Mouse (Mus musculus) hindbrain, embryonic 15.5 days (tissue): ENCODE results near the gene Gm1043. TPM values are rescaled to one million over a fixed set of nuclear protein-coding genes. Genes with fewer than 3 reads are reported as not detected.

ENCODE experiments used
- ATAC-seq: fragments of 200-750 bp; cut with Nextera tagmentation; 2 replicates; pipeline ENCODE4 v1.8.0; 2017; ENCODE audit warnings: low read depth, moderate number of reproducible peaks, moderate TSS enrichment; ENCODE audit not compliant: low FRiP score
- H3K27ac ChIP-seq: fragments of 300-500 bp; sonication (generic); replicated peaks from 2 replicates; pipeline ENCODE4 v1.5.1; 2015; ENCODE audit warnings: mild to moderate bottlenecking, inconsistent platforms
- H3K27me3 ChIP-seq: fragments of 300-500 bp; sonication (generic); 2 replicates; pipeline ENCODE4 v1.6.1; 2015; ENCODE audit warnings: control low read depth, inconsistent platforms
- H3K36me3 ChIP-seq: fragments of 300-500 bp; sonication (generic); 2 replicates; pipeline ENCODE4 v1.6.1; 2015; ENCODE audit warnings: control low read depth, inconsistent platforms
- H3K4me1 ChIP-seq: fragments of 300-500 bp; sonication (generic); replicated peaks from 2 replicates; pipeline ENCODE4 v1.6.1; 2015; ENCODE audit warnings: control low read depth, inconsistent platforms
- H3K4me2 ChIP-seq: fragments of 300-500 bp; sonication (generic); 2 replicates; pipeline ENCODE4 v1.6.1; 2015; ENCODE audit warnings: moderate library complexity, mild to moderate bottlenecking, inconsistent platforms
- H3K4me3 ChIP-seq: fragments of 300-500 bp; sonication (generic); 2 replicates; pipeline ENCODE4 v1.5.1; 2015; ENCODE audit warnings: mild to moderate bottlenecking, inconsistent platforms
- H3K9ac ChIP-seq: fragments of 300-500 bp; sonication (generic); 2 replicates; pipeline ENCODE4 v1.6.1; 2015; ENCODE audit warnings: inconsistent platforms
- H3K9me3 ChIP-seq: fragments of 300-500 bp; sonication (generic); 2 replicates; pipeline ENCODE4 v1.6.1; 2016; ENCODE audit warnings: control low read depth, inconsistent platforms
- WGBS: fragments of 180-500 bp; shearing (Covaris S2); methylation state at CpG from one replicate; pipeline ENCODE4 v1.1.7; 2015; 5-methylcytosine and 5-hydroxymethylcytosine counted together
- polyA plus RNA-seq: library from polyadenylated mRNA; unstranded; fragments of >200 nt; fragmentation: Nextera tagmentation; extraction: Ambion mirVana; gene quantifications from 2 replicates; pipeline ENCODE4 v1.2.1, GENCODE M21; 2015

Gm1043 gene
- polyA plus RNA-seq, 1 experiment from 2014 or later = 2.2 TPM

DNA sequence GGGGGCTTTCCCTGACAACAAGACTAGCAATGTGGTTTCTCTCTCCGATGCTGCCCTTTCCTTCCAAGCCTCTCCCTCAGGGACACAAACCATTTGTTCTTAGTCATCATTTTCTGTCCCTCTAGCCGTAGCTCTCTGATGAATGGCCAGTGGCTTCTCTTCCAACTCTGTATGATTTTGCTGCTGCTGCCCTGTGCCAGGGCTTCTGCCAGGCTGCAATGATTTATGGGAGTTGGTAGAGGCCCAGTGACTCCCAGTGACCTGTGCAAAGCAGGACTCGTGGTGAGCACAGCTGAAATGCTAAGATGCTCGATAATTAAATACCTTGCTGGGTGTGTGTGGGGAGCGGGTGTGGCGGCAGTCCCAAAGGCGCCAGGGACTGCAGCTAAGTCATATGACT, 130.1 kb downstream of the Gm1043 start:
- Histone ChIP-seq H3K4me1 (peaks cover 10% of the 10 kb centered on the region), H3K36me3 (no peaks in the 10 kb centered on the region), H3K9me3 (no peaks in the 10 kb centered on the region), H3K4me3 (no peak overlapping the region), H3K9ac (no peak overlapping the region), H3K27me3 (no peaks in the 10 kb centered on the region), H3K4me2 (no peak overlapping the region), H3K27ac (no peak overlapping the region)
- ATAC-seq = no peak
- 73% methylated on average over 7 of the region's 7 CpGs for WGBS

DNA sequence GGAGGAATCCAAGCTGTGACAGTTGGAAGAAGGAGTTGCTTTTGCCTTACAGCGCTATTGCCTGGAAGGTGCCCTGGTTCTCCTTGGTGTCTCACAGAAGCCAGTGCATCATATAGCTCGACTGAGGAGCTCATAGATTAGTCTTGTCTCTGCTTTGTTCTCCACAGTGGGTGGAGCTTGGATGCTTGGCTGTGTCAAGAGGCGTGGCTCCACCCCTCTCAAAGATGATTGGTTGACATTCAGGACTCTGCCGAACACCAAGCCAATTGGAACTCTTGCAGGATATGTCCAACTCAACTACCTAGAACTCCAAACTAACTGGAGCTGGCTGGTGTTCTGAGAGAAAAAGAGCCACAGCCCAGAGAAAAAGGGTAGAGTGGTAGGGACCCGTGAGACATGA, 134.4 kb downstream of the Gm1043 start:
- no peak for ATAC-seq
- no peaks in the 10 kb centered on the region for H3K36me3 ChIP-seq
- H3K4me3 ChIP-seq = no peak overlapping the region
- H3K9ac ChIP-seq = no peak overlapping the region
- H3K27ac ChIP-seq = no peak overlapping the region
- H3K4me1 ChIP-seq = peaks cover 14% of the 10 kb centered on the region
- 44% methylated on average over 5 of the region's 5 CpGs for WGBS
- no peak overlapping the region for H3K4me2 ChIP-seq
- H3K27me3 ChIP-seq = no peaks in the 10 kb centered on the region
- H3K9me3 ChIP-seq = no peaks in the 10 kb centered on the region

DNA sequence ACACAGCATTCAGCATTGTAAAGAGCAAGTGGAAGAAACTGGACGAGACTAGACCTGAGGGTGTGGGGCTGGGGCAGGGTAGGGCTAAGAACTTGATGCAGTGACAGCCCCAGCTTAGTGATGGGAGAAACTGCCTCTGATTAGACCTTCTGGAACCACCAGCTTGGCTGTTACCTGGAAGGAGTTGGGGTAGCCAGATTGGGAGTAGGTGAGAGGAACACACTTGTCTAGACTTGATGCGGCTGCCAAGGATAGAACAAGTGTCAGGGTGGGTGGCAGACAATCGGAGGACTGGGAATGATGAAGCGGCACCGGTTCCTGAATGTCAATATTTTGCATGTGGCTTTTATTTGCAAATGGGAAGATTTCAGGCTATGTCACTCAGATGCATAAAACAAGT, 135.4 kb downstream of the Gm1043 start:
- Histone ChIP-seq H3K9me3 (no peaks in the 10 kb centered on the region), H3K4me3 (no peak overlapping the region), H3K27ac (no peak overlapping the region), H3K4me2 (no peak overlapping the region), H3K27me3 (no peaks in the 10 kb centered on the region), H3K36me3 (no peaks in the 10 kb centered on the region), H3K9ac (no peak overlapping the region), H3K4me1 (peaks cover 14% of the 10 kb centered on the region)
- 86% methylated on average over 5 of the region's 5 CpGs for WGBS
- ATAC-seq = no peak; the same call in 1 of the 2 replicates

DNA sequence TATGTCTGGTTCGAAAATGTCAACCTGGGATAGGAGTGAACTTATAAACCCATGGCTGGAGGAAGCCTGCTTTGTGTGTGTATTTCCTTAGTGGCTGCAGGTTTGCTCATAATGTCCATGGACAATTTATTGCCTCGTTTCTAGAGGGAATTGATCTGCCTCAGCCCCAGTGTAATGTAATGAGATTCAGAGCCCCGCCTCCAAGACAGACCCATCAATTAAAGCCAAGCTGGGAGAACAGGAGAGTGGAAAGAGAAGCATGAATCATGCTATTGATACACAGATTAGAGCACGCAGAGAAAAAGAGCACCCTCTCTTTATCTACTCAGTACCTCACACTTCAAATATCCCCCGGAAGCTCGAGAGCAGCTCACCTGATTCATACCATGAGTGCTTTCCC, 136.4 kb downstream of the Gm1043 start:
- 35% methylated on average over 6 of the region's 6 CpGs for WGBS
- no peak overlapping the region for H3K9ac ChIP-seq
- H3K4me2 ChIP-seq = no peak overlapping the region
- H3K4me1 ChIP-seq = peaks cover 14% of the 10 kb centered on the region
- 0 out of 2 replicates have a peak, but pooled peaks have one; percentile 38 for ATAC-seq
- no peaks in the 10 kb centered on the region for H3K36me3 ChIP-seq
- no peaks in the 10 kb centered on the region for H3K27me3 ChIP-seq
- H3K27ac ChIP-seq = no peak overlapping the region
- no peak overlapping the region for H3K4me3 ChIP-seq
- no peaks in the 10 kb centered on the region for H3K9me3 ChIP-seq

DNA sequence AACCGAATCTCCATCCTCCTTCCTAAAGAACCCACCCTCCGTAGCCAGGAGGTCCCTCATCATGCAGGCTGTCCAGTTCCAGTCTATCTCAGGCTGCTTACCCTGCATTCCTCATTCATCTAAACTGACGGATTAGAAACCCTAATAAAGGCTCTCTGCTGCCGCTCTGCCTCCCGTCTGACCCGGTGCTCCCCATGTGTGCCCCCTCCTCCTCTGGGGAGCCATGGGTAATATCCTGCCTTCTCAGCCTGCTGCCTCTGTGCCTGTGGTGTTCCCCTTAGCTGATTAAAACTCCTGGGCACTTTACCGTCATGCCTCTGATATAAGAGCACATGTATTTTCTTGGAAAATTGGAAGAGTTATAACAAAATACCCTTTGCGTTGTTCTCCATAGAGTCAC, 137.1 kb downstream of the Gm1043 start:
- WGBS = 39% methylated on average over 8 of the region's 8 CpGs
- Histone ChIP-seq H3K4me1 (peaks cover 14% of the 10 kb centered on the region), H3K9ac (no peak overlapping the region), H3K27me3 (no peaks in the 10 kb centered on the region), H3K27ac (0 out of 2 replicates have a peak overlapping the region, but pooled peaks have one; percentile 38), H3K36me3 (no peaks in the 10 kb centered on the region), H3K4me2 (no peak overlapping the region), H3K4me3 (no peak overlapping the region), H3K9me3 (no peaks in the 10 kb centered on the region)
- no peak for ATAC-seq

DNA sequence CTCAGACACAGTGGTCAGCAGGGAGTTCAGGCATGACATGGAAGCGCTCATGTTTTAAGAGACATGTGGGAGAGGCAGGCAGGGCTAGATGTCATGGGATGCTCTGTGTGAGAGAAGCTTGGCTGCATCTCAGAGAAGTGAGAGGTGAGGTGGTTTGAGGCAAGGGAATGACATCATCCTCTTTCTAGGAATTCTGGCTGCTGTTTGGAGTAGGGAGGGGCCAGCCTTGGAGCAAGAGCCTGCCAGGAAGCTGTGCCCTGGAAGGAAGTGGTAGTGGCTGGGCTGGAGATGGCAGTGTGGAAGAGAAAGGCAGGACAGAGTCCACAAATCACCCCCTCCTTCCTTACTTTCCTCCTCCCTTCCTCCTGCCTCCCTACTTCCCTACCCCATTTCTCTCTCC, 140.5 kb downstream of the Gm1043 start:
- no peak for ATAC-seq
- Histone ChIP-seq H3K4me2 (no peak overlapping the region), H3K27me3 (no peaks in the 10 kb centered on the region), H3K9ac (no peak overlapping the region), H3K36me3 (no peaks in the 10 kb centered on the region), H3K27ac (no peak overlapping the region), H3K4me1 (peaks cover 14% of the 10 kb centered on the region), H3K4me3 (no peak overlapping the region), H3K9me3 (no peaks in the 10 kb centered on the region)
- WGBS = 78% methylated on average over 1 of the region's 1 CpGs

DNA sequence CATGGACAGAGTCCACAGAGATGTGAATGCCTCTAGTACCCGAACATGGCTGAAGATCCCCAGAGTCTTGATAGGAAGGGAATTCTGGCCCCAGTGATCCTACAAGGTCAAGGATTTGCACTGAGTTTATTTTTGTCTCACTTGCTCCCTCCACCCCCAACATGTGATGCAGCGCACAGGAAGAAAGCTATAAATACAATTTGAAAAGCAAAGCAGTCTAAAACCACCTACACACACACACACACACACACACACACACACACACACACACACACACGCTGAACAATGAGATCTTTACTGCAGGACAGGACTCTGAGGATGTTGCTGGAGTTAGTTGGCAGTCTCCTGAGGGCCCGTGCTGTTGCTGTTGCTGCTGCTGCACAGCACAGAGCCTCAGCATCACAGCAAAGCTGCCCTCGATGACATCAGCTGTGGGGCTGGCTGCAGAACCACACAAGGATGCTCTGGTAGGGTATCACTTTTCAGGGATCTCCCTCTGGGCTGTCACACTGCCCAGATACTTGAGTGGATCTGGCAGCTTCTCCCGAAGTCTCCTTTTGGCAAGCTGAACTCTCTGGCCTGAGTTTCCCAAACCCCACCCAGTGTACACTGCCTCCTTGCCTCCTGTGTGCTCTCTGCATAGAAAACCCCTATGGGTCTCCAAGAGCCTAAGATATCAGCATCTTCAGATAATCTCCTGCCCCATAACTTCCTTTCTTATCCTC, 142.9 kb downstream of the Gm1043 start:
- H3K36me3 ChIP-seq = no peaks in the 10 kb centered on the region
- ATAC-seq = no peak

DNA sequence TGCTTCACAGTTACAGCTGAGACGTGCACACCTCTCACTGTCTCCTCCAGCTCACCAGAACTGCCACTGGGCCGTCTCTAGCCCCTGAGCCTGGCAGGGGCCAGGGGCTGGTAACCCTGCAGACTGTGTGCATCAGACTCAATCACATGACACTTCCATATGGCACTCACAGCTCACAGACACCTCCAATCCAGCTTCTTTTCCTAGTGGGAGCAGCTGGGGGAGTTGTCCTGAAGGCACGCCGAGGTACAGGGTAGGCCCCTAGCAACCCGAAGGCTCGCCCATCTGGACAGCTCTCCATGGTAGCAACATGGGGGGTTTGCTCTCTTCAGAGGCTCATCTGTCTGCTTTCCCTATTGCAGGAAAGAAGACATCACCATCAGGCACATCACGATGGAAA, 143.7 kb downstream of the Gm1043 start:
- WGBS = 39% methylated on average over 7 of the region's 7 CpGs
- no peak for ATAC-seq
- no peak overlapping the region for H3K4me3 ChIP-seq
- H3K27me3 ChIP-seq = no peaks in the 10 kb centered on the region
- H3K9ac ChIP-seq = no peak overlapping the region
- no peak overlapping the region for H3K27ac ChIP-seq
- H3K4me1 ChIP-seq = 0 out of 2 replicates have a peak, but pooled peaks cover 3% of the 10 kb centered on the region
- H3K9me3 ChIP-seq = no peaks in the 10 kb centered on the region
- H3K4me2 ChIP-seq = no peak overlapping the region
- H3K36me3 ChIP-seq = no peaks in the 10 kb centered on the region

More for the DNA sequence above, 142.9 kb downstream of the Gm1043 start:
- no peaks in the 10 kb centered on the region for H3K9me3 ChIP-seq
- 60% methylated on average over 6 of the region's 6 CpGs for WGBS
- no peak overlapping the region for H3K27ac ChIP-seq
- H3K4me2 ChIP-seq = no peak overlapping the region
- H3K4me1 ChIP-seq = no peaks in the 10 kb centered on the region
- no peak overlapping the region for H3K4me3 ChIP-seq
- no peak overlapping the region for H3K9ac ChIP-seq
- no peaks in the 10 kb centered on the region for H3K27me3 ChIP-seq

DNA sequence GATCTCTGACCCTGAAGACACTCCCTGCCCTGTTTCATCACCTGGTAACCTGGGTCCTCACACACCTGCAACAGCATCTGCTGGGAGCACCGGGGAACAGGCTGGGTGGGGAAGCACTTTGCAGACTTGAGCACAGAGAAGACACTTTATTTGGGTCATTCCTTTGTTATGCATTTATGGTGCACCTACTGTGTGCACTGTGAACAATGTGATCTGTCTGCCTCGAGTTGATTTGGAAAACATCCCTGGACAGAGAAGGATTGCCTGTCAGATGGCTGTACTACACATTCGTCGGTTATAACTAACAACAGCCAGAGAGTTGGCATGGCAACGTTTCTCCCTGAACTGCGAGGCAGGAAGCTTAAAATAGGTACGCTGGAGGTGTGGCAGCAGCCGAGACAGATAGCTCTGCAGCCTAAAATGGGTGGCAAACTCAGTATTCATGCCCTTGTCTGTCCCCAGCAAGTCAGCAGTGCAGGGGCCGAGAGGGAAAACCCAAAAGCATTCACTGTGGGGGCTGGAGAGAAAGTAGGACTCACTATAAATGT, 147.9 kb downstream of the Gm1043 start:
- no peak for ATAC-seq
- 46% methylated on average over 9 of the region's 9 CpGs for WGBS

DNA sequence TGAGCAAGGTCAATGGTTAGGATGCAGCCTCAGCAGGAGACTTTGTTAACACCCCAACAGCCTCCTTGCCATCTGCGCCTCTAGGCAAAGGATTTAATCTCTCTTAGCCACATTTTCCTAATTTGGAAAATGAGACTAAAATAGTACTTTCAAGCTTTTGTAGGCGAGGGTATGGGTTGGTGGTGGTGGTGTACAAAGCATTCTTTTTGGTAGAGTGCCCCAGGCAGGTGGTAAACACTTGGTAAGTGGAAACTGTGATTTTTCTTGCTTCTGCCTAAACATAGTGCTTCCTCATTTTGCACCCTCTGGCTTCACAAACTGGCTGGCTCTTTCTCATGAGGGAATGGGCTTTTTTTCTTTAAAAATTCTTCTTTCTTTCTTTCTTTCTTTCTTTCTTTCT, 153.5 kb downstream of the Gm1043 start:
- no peaks in the 10 kb centered on the region for H3K27me3 ChIP-seq

More for the DNA sequence above, 147.9 kb downstream of the Gm1043 start:
- Histone ChIP-seq H3K4me3 (no peak overlapping the region), H3K9ac (no peak overlapping the region), H3K27ac (no peak overlapping the region), H3K27me3 (no peaks in the 10 kb centered on the region), H3K36me3 (no peaks in the 10 kb centered on the region), H3K4me2 (no peak overlapping the region), H3K9me3 (no peaks in the 10 kb centered on the region), H3K4me1 (0 out of 2 replicates have a peak, but pooled peaks cover 3% of the 10 kb centered on the region)

DNA sequence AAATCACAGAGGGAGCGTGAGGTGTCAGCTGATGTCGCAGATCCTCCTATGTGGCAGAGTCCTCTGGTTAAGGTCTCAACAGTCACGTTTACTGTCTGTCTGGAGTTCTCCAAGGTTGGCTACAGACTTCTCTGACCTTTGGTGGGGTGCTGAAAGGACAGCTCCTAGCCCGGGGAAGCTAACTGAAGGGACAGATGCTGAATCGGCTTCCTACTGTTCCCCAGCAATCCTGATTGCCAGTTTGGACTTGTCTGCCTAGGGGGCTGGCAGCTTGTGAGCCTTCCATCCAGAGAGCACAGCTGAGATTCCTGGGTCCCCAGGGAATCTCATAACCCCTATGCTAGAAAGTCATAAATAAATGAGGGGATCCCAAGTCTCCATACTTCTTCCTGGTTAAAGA, 155.4 kb downstream of the Gm1043 start:
- no peak for ATAC-seq
- no peaks in the 10 kb centered on the region for H3K9me3 ChIP-seq
- H3K4me3 ChIP-seq = no peak overlapping the region
- WGBS = 7% methylated on average over 5 of the region's 5 CpGs
- 0 out of 2 replicates have a peak overlapping the region, but pooled peaks have one; percentile 83 for H3K4me2 ChIP-seq
- H3K27ac ChIP-seq = peak overlapping the region; percentile 97; the same call in 1 of the 2 replicates
- peaks cover 43% of the 10 kb centered on the region for H3K4me1 ChIP-seq
- H3K36me3 ChIP-seq = no peaks in the 10 kb centered on the region
- no peak overlapping the region for H3K9ac ChIP-seq
- H3K27me3 ChIP-seq = no peaks in the 10 kb centered on the region

More for the DNA sequence above, 153.5 kb downstream of the Gm1043 start:
- H3K4me3 ChIP-seq = no peak overlapping the region
- no peaks in the 10 kb centered on the region for H3K36me3 ChIP-seq
- no peak overlapping the region for H3K4me2 ChIP-seq
- peaks cover 27% of the 10 kb centered on the region for H3K4me1 ChIP-seq
- 49% methylated on average over 2 of the region's 2 CpGs for WGBS
- no peak for ATAC-seq
- no peaks in the 10 kb centered on the region for H3K9me3 ChIP-seq
- H3K27ac ChIP-seq = no peak overlapping the region
- H3K9ac ChIP-seq = no peak overlapping the region

DNA sequence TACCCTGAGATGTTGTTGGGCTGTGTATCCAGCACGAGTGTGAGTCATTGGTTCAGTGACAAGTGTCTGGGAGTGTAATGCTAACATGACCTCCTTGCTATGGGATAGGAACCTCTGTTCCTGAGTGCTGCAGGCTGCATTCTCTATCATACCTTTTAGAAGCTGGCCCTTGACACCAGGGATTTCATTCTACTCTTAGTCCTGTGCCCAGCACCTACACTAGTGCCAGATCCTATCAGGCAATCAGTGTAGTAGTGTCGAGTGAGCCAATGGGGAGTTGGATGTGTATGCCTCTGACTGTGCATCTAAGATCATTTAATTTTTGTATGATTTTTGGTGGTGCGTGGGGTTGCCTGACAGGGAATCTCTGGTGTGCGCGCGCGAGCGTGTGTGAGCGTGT, 156.1 kb downstream of the Gm1043 start:
- H3K4me2 ChIP-seq = peak overlapping the region; percentile 83
- peak overlapping the region; percentile 58 for H3K4me3 ChIP-seq
- H3K36me3 ChIP-seq = no peaks in the 10 kb centered on the region
- H3K27me3 ChIP-seq = no peaks in the 10 kb centered on the region
- peak overlapping the region; percentile 93 for H3K9ac ChIP-seq
- WGBS = 6% methylated on average over 9 of the region's 9 CpGs
- H3K27ac ChIP-seq = peak overlapping the region; percentile 97
- peaks cover 43% of the 10 kb centered on the region for H3K4me1 ChIP-seq
- no peak for ATAC-seq
- no peaks in the 10 kb centered on the region for H3K9me3 ChIP-seq
